9 mouse cellular contexts compared by ENCODE assay signal in the genomic region with DNA sequence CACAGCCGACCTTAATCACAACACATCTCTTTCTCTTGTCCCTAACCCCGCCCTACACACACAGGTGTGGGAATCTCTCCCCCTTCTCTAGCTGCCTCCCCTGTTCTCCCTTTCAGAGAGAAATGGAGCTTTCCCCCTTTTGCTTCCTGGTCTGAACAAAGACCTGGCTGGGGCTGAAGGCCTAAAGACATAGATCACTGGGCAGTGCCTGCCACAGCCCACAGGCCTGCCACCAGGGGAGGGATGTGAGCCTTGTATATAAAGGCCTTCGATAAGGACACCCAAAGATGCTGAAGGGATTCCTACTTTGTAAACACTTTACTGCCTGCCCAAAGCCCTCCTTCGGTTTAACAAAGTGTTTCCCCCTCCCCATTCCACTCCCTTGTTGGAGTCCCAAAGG. TPM values are rescaled to one million over a fixed set of nuclear protein-coding genes. Genes with fewer than 3 reads are reported as not detected.
DNase-seq lines count a peak whose midpoint lies in the region; ATAC-seq and TF ChIP-seq lines count a peak whose summit lies in the region.
"Had no signal": no experiment of that assay in that cellular context is flagged by ENCODE, and none has a peak within 500 bp of the region (broad histone marks: within the 10 kb centered on the region; RNA-seq: fewer than 3 reads in every experiment).

No protein-coding gene starts in this region.

- intact Hi-C loops in left cerebral cortex, adult 2 months (cut with DNase I), result loop anchor here (5.0 to 10.0 kb wide), 2 partner anchors 261 to 1327 kb away; no protein-coding TSS in a partner anchor
- intact Hi-C loops in left cerebral cortex, postnatal 4 days (cut with DNase I), result loop anchor here (5.0 kb wide), 1 partner anchor 999 kb away; no protein-coding TSS in a partner anchor

- no peak for ATAC-seq in embryonic facial prominence, embryonic 13.5 days (ENCODE audit: insufficient number of reproducible peaks, insufficient read depth, low FRiP score, low TSS enrichment, low read depth)
- ATAC-seq in hindbrain, embryonic 14.5 days (ENCODE audit: low FRiP score), result no peak
- no peak for ATAC-seq in neural tube, embryonic 12.5 days (ENCODE audit: low FRiP score, low read depth)

- H3K9me3 ChIP-seq in embryonic facial prominence, embryonic 13.5 days, result no peaks in the 10 kb centered on the region
- H3K9me3 ChIP-seq in hindbrain, embryonic 14.5 days (ENCODE audit: control insufficient read depth, low read length), result no peaks in the 10 kb centered on the region
- H3K9me3 ChIP-seq in neural tube, embryonic 12.5 days, result no peaks in the 10 kb centered on the region

- H3K36me3 ChIP-seq in embryonic facial prominence, embryonic 13.5 days, result no peaks in the 10 kb centered on the region
- no peaks in the 10 kb centered on the region for H3K36me3 ChIP-seq in hindbrain, embryonic 14.5 days (replicated peaks; ENCODE audit: control insufficient read depth, insufficient read depth)
- H3K36me3 ChIP-seq in neural tube, embryonic 12.5 days, result no peaks in the 10 kb centered on the region

- peak overlapping the region; percentile 97 for H3K4me2 ChIP-seq in embryonic facial prominence, embryonic 13.5 days
- peak overlapping the region; percentile 96 for H3K4me2 ChIP-seq in hindbrain, embryonic 14.5 days (replicated peaks)
- H3K4me2 ChIP-seq in neural tube, embryonic 12.5 days (replicated peaks), result peak overlapping the region; percentile 99

- peak overlapping the region; percentile 68 for H3K27ac ChIP-seq in left cerebral cortex, adult 2 months
- H3K27ac ChIP-seq in embryonic facial prominence, embryonic 13.5 days, result no peak overlapping the region
- peak overlapping the region; percentile 6; the same call in 1 of the 2 replicates for H3K27ac ChIP-seq in hindbrain, embryonic 14.5 days
- no peak overlapping the region for H3K27ac ChIP-seq in neural tube, embryonic 12.5 days
- H3K27ac ChIP-seq: liver, embryonic 14.5 days had no signal

- WGBS in embryonic facial prominence, embryonic 13.5 days, result 9% methylated on average over 4 of the region's 4 CpGs
- WGBS in hindbrain, embryonic 14.5 days, result 11% methylated on average over 4 of the region's 4 CpGs
- WGBS in neural tube, embryonic 12.5 days, result 3% methylated on average over 4 of the region's 4 CpGs

- no peak overlapping the region for H3K9ac ChIP-seq in embryonic facial prominence, embryonic 13.5 days
- peak overlapping the region; percentile 75 for H3K9ac ChIP-seq in hindbrain, embryonic 14.5 days
- no peak overlapping the region for H3K9ac ChIP-seq in neural tube, embryonic 12.5 days
- H3K9ac ChIP-seq: liver, embryonic 14.5 days had no signal

- DNase-seq in left cerebral cortex, adult 2 months (ENCODE audit: extremely low spot score in 1 of 2, low spot score in 2 of 2), result no peak
- DNase-seq in left cerebral cortex, postnatal 4 days, result no peak
- DNase-seq in hindbrain, embryonic 14.5 days (ENCODE audit: low spot score), result no peak
- no peak for DNase-seq in adrenal gland, adult (ENCODE audit: inconsistent age in 2 of 2, low spot score in 1 of 2)
- DNase-seq in spleen, postnatal 4 days (ENCODE audit: low spot score in 2 of 2), result no peak
- DNase-seq: kidney, adult 11 months had no signal

- TF ChIP-seq CTCF in left cerebral cortex, adult 2 months (IDR thresholded peaks at IDR 0.05), result peak; percentile 10

- peaks cover 25% of the 10 kb centered on the region for H3K4me1 ChIP-seq in embryonic facial prominence, embryonic 13.5 days
- peaks cover 22% of the 10 kb centered on the region for H3K4me1 ChIP-seq in hindbrain, embryonic 14.5 days (replicated peaks; ENCODE audit: control insufficient read depth, insufficient read depth, low read length)
- H3K4me1 ChIP-seq in neural tube, embryonic 12.5 days, result peaks cover 31% of the 10 kb centered on the region

- peaks cover 74% of the 10 kb centered on the region for H3K27me3 ChIP-seq in embryonic facial prominence, embryonic 13.5 days
- H3K27me3 ChIP-seq in hindbrain, embryonic 14.5 days (ENCODE audit: control insufficient read depth, insufficient read depth, low read length), result 0 out of 2 replicates have a peak, but pooled peaks cover 3% of the 10 kb centered on the region
- H3K27me3 ChIP-seq in neural tube, embryonic 12.5 days (replicated peaks), result peaks cover 42% of the 10 kb centered on the region

- peak overlapping the region; percentile 68 for H3K4me3 ChIP-seq in left cerebral cortex, adult 2 months
- no peak overlapping the region for H3K4me3 ChIP-seq in embryonic facial prominence, embryonic 13.5 days
- peak overlapping the region; percentile 71 for H3K4me3 ChIP-seq in hindbrain, embryonic 14.5 days (replicated peaks; ENCODE audit: low read length)
- H3K4me3 ChIP-seq in neural tube, embryonic 12.5 days, result peak overlapping the region; percentile 59; the same call in 1 of the 2 replicates

RNA-seq across cellular contexts. Expression of a gene that starts 0.8 kb away (rescaled TPM):
- total RNA-seq in left cerebral cortex, adult 2 months (2021), result 100 to 1,000 TPM; 101 to 103 TPM
- total RNA-seq in left cerebral cortex, postnatal 4 days (2021), result 10 to 100 TPM; 81.3 to 88.0 TPM
- 0.93 and 1.3 TPM in 2 replicates for polyA plus RNA-seq in embryonic facial prominence, embryonic 13.5 days (2015; fragmentation: Nextera tagmentation; extraction: Ambion mirVana)
- 19.7 and 21.5 TPM in 2 replicates for polyA plus RNA-seq in hindbrain, embryonic 14.5 days (2014; fragmentation: Nextera tagmentation; extraction: Ambion mirVana)
- 2.5 and 3.3 TPM in 2 replicates for polyA plus RNA-seq in neural tube, embryonic 12.5 days (2016; fragmentation: Nextera tagmentation; extraction: Ambion mirVana)

Comparison
In these comparisons a context has a peak if more than half of its experiments do, and no peak if none do; other contexts are left out.
1. H3K27ac ChIP-seq: peak in left cerebral cortex, adult 2 months (single experiment) and hindbrain, embryonic 14.5 days (single experiment); none in embryonic facial prominence, embryonic 13.5 days (single experiment) and neural tube, embryonic 12.5 days (single experiment).
2. Peak in every context shown above with its lines, with median percentiles within 50 percentile points of each other: H3K4me2 ChIP-seq.